Mouse (Mus musculus) heart, adult 2 months (tissue): ENCODE measurements around the gene Etfb.

Experiments used
- CTCF ChIP-seq: fragments of 200-600 bp; IDR thresholded peaks from 2 replicates; pipeline ENCODE4 v1.8.1; 2022; ENCODE audit warnings: antibody characterized with exemption, mild to moderate bottlenecking, moderate library complexity
- POLR2A ChIP-seq: fragments of 200-500 bp; IDR thresholded peaks from 2 replicates; pipeline ENCODE4 v1.6.1; 2011; ENCODE audit warnings: mild to moderate bottlenecking, low read depth, low read length, control low read depth; ENCODE audit not compliant: insufficient read depth

DNA sequence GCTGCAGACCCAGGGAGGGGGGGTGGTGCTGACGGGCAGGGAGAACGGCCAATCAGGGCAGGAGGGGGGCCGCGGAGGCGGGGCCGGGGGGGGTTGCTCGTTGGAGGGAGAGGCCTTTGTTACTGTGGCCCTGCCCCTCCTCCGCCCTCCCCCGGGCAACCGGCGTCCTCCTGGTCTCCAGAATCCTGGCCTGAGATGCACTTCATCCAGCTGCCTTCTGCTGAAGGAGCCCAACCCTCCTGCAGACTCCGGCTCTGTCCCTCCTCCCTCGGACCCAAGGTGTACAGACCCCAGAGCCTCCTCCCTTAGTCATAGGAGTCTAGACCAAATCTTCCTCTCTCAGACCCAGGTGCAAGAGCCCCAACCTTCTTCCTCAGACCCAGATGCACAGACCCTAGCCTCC lies 46.3 kb downstream of the Etfb start:
- TF ChIP-seq POLR2A: no peak
- TF ChIP-seq CTCF: no peak
